Mouse (Mus musculus): ENCODE data around the gene Olfr1496.
"Not testable (repeated sequence)": the region's sequence is repeated elsewhere in the genome, so short reads cannot be mapped to it uniquely, and the experiment has no call there.

The Olfr1496 gene

DNA sequence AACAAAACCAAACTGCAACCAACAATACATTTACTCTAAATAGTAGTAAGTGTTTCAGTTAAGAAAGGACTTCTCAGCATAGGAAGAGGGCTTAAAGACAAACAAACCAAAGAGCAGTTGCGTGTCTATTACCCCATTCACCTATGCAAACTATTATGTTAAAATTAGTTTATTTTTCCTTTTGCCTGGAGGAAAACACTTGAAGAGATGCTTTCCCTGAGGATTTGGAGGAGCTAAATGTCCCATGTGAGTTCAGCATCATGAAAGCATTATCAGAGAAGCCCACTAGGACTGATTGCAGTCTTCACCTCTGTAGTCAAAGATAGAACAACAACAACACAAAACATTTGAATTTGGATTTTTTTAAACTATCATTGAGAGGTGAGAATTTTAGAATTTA, at the start of gene Olfr1496:
Gene Olfr1496, plus strand, starts transcription at position 301 of the 400 bp plus-strand sequence.
- no peak for DNase-seq

DNA sequence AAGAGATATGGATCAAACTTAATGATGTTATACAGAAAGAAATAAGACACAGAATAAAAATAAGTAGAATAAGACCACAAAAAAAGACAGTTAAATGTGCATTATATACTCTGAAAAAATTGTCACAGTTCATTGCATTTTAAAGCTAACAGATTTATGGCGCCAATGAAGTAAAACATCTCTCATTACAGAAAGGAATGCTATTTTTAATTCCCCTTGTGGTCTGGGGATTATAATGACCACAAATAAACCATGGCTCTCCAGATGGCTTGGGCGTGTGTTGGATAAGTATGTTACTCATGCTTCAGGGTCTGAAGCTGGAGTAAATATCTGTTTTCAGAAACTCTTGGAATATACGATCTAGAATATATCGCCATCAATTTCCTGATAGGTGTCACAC, 38.2 kb upstream of the Olfr1496 start, which contains the start of gene Olfr1494:
Gene Olfr1494, plus strand, starts transcription at position 301 of the 400 bp plus-strand sequence.
- no peak for DNase-seq

DNA sequence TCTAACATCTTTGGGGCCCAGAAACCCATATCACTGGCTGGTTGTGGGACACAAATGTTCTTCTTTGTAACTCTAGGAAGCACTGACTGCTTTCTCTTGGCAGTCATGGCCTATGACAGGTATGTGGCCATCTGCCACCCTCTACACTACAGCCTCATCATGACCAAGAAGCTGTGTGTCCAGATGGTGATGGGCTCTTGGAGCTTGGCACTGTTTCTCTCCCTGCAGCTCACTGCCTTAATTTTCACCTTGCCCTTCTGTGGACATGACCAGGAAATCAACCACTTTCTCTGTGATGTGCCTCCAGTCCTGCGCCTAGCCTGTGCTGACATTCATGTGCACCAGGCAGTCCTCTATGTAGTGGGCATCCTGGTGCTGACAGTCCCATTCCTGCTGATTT, 28.3 kb upstream of the Olfr1496 start:
- no peak for DNase-seq

DNA sequence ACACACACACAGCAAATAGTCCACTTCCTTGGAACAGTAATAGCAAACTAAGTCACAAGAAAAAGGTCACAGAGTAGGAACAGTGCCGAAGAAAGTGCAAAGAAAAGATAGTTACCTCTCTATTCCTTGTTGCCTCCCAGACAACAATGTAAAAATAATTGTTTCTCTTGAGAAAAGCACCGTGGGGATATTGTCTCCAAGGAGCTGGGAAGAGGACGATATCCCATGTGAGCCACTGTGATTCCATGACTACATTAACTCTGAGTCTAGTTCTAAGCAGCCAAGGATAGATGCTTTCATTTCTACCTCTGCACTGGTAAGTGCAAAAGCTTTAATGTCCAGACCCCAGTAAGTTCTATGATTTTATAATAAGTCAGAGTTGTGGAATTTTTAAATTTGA, 13.4 kb upstream of the Olfr1496 start, which contains the start of gene Olfr1495:
Gene Olfr1495, plus strand, starts transcription at position 301 of the 400 bp plus-strand sequence.
- DNase-seq: no peak

DNA sequence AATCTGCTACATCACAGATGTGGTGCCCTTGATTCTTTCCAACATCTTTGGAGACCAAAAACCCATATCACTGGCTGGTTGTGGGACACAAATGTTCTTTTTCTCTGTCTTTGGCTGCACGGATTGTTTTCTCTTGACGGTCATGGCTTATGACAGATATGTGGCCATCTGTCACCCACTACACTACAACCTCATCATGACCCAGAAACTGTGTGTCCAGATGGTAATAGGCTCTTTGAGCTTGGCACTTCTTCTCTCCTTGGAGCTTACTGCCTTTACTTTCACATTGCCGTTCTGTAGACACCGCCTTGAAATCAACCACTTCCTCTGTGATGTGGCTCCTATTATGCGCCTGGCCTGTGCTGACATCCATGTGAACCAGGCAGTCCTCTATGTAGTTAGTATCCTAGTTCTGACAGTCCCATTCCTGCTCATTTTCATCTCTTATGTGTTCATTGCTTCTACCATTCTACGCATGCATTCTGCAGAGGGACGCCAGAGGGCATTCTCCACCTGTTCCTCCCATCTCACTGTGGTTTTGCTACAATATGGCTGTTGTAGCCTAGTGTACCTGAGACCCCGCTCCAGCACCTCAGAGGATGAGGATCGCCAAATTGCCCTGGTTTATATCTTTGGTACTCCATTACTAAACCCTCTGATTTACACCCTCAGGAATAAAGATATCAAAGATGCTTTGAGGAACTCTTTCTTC, 9.0 kb upstream of the Olfr1496 start:
- DNase-seq: no peak

DNA sequence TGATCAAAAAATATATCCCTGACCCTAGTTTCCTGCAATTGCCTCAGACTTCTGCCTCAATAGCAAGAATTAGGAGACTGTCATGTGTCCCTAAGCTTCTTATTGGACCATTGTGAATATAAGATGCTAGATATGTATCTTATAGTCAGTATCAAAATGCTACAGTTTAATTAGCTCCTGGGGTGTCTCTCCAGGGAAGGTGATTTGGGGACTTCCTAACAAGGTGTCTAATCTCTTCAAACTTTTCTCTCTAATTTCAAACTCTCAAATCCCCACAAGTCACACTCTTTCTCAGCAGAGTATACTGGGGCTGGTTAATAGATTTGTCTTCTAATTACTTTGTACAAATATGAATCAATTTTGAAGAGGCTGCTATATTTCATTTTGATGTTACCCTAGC, 20.4 kb downstream of the Olfr1496 start, which contains the start of gene Olfr1497:
Gene Olfr1497, minus strand, starts transcription at position 101 of the 400 bp plus-strand sequence.
- no peak for DNase-seq

DNA sequence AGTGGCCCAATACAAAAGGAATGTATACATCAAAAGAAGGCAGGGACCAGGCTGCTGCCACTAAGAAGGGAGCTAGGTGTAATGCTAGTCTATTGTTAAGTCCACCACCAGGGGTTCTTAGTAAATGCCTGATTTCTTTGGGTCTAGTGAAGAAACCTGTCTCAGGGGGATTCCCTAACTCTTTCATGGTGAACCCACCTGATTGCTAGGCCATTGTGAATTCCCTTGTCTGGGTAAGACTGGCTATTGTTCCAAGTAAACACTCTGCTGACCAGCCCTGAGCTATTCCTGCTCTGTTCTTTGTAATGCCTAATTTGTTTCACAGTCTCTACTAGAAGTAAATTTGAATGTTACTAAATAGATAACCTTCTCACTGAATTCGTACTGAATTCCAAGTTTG, 27.8 kb downstream of the Olfr1496 start:
- DNase-seq: not testable (repeated sequence)

DNA sequence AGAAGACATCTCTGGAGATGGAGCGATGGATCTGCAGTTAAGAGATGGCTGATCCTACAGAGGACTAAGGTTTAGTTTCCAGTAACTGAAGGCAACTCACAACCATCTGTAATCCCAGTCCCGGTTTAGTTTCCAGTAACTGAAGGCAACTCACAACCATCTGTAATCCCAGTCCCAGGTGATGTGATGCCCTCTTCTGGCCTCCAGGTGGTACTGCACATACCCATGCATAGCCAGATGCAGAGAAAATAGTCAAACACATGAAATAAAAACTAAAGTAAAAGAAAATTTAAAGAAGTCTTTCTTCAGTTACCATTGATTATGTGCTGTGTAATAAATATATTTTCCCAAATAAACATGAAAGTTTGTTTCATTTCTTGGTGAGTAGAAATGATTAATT, 35.1 kb downstream of the Olfr1496 start:
- no peak for DNase-seq

DNA sequence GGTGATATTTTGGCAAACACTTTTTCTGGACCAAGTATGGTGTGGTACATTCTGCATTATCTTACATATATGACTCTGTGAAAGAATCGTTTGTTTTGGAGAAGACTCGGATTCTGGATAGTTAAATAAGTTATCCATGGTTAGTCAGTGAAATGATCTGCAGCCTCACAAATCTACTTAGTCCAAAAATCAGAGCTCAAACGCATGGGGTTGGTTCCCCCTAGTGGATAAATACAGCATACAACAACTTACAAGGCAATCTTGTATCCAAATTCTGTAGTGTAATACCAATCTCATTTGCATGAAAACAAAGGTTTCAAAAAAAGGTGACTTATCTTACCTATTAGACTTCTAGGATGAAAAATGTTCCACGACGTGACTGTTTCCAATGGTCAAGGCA, 41.1 kb downstream of the Olfr1496 start:
- no peak for DNase-seq

DNA sequence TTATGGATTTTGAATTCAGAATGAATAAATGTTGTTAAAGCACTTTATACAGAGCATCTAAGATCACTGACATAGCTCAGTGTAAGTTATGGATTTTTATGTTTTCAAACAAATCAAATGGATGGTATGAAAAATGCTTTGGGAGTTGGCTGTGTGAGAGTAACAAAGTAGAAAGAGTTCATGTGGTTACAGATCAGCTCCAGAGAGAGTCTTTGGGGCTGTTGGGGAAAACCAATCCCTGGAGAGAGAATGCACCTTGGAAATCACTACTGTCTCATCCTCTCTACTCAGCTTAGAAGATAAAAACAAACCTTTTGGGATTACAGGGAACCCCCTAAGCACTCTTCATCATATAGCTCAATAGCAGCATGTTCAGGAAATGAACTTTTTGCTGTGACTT, 41.7 kb downstream of the Olfr1496 start, which contains the start of gene Olfr1499:
Gene Olfr1499, minus strand, starts transcription at position 101 of the 400 bp plus-strand sequence.
- DNase-seq: no peak

DNA sequence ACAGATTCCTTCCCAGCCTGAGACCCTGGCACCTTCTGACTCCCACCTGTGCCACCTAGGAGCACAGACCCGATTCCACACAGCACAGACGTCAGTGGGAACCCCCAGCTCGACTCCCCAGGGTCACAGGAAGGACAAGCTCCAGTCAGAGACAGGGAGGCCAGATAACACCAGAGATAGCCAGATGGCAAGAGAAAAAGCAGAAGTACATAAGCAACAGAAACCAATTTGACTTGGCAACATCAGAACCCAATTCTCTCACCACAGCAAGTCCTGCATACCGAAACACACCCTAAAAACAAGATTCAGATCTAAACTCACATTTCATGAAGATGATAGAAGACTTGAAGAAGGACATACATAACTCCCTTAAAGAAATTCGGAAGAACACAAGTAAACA, 43.2 kb downstream of the Olfr1496 start:
- DNase-seq: no peak

DNA sequence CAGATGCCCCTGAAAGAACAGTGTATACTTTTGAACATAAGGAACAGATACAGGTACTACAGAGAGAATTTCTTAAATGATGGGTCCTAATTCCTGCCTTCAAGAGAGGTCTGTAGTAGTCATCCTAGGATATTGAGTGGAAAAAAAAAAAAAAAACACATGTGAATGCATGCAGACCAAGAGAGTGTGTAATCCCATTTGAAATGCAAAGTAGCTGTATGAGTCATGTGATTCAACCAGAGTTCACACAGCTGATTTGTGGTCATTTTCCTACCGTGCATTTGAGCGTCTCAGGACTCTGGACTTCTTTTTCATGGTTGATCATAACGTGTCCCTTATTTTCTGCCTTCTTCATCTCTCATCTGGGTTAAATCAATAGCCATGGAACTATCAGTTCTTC, 50.8 kb downstream of the Olfr1496 start:
- DNase-seq: no peak

DNA sequence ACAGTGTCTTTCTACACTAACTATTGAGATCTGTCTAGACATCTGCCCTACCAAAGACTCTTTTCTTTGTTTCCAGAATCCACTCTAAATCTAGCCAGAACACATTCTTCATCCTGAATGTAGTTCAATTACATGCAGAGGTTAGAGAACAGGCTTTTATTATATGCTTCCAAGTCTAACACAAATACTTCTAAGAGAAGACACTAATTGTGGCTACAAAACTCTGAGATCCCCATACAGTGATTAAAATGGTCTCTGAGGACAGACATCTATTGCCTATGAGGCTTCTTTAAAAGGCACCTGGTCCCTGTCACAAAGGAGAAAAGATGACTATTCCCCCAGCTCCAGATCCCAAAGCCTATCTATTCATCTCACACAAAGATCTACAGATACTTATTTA, 52.7 kb downstream of the Olfr1496 start, which contains the start of gene Olfr1500:
Gene Olfr1500, minus strand, starts transcription at position 101 of the 400 bp plus-strand sequence.
- no peak for DNase-seq
